Mouse (Mus musculus): ENCODE measurements around the gene Gm9821. TPM values are rescaled to one million over a fixed set of nuclear protein-coding genes. Genes with fewer than 3 reads are reported as not detected.
A peak's percentile ranks its signal among the peaks of the same experiment; 100 is the strongest.

The Gm9821 gene
- polyA plus RNA-seq, 1 experiment, result not detected

- DNase-seq (ENCODE audit: low spot score), result no peak
These were observed 3.3 kb downstream of the Gm9821 start for GRCm38 (mm10) chr2:91948792-91949241.

GRCm38 (mm10) chr2:91949411-91950274 is 4.1 kb downstream of the Gm9821 start:
- no peak for DNase-seq (ENCODE audit: low spot score)

GRCm38 (mm10) chr2:91950275-91951085 is 5.0 kb downstream of the Gm9821 start:
- DNase-seq (ENCODE audit: low spot score), result no peak

DNA sequence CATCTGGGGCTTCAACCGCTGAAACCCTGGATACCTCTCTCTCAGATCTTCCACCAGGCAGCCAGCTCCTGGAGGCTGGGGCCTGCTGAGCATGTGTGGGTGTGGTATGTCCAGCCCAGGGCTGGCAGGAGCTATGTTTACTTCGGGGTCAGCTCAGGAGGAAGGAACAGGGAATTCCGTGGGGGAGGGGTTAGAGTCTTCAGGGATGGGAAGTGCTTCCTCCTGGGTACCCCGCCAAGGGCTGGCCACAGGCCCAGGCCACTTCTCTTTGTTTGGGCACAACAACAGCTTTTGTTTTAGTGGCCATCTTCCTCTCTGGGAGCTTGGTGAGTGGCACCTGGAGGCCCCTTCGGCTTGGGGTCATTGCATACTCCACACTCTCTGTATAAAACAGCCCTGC is 8.3 kb downstream of the Gm9821 start:
- no peak for DNase-seq (ENCODE audit: low spot score)

DNA sequence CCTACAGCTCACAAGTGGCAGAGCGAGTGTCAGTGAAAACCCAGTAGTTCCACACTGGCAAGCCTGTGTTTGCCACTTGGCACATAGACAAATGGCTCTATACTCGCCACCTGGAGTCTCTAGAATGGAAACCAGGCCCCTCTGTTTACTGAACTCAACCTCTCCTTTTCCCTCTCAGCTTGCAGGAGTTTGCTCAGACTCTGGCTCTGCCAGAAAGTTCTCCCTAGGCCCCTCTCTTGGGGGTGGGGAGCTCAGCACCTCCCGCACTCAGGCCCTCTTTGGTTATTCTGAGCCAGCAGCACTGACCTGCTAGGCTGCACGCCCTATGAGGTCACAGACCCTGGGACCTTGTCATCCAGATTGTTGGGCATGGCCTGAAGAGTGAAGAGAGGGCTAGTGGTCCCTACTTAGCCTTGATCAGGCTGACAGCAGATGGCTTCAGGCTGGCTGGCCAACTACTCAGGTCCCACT is 9.7 kb downstream of the Gm9821 start:
- no peak for DNase-seq (ENCODE audit: low spot score)

- DNase-seq (ENCODE audit: low spot score), result no peak
These were observed 10.4 kb downstream of the Gm9821 start for GRCm38 (mm10) chr2:91955875-91956274.

GRCm38 (mm10) chr2:91957096-91957495 is 11.6 kb downstream of the Gm9821 start:
- DNase-seq (ENCODE audit: low spot score), result no peak

DNA sequence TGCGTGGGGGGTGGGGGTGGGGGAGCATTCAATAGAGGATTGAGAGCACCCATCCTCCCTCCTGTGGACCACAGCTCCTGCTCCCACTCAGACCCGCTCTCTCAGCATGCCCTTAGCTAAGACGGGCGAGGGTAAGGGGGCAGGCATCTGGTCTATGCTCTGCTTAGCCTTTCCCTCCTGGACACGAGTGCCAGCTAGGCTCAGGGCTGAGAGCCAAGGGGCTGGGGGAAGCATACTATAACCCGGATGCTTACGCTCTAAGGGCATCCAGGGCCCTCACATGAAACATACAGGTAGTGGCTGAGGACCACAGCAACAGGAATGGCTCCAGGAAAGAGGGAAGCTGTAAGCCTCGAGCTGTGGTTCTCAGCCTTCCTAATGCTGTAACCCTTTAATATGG is 12.5 kb downstream of the Gm9821 start:
- no peak for DNase-seq (ENCODE audit: low spot score)

DNA sequence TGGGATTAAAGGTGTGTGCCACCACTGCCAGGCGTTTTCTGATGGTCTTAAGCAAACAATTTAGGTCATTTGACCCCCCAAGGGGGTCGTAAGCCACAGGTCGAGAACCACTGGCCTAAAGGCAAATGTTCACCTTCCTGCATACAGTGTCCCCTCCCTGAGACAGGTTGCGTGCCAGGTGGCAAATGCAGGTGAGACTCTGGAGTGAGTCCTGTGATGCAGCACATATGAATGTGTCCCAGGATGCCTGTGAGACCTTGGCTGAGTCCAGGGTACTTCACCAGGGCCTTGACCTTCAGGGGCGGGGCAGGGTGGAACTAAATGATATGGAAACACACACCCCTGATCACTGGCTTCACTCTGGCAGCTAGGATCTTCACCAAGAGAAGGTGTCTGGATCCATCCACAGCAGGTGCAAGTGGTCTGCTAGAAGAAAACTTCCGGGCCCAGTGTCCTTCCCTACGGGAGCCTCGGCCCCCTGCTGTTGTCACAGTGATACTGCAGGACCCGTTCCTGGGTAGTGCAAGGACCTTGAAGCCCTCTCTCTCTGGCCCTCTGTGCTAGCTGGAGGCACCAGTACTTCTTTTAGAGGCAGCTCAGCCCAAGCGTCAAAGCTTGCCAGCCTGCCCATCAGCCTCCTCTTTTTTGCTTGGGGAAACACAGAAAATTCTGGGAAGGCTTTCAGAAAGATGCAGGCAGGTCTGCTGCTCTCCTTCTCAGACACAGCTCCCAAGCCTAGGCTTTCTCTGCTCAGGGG is 13.4 kb downstream of the Gm9821 start:
- no peak for DNase-seq (ENCODE audit: low spot score)

DNA sequence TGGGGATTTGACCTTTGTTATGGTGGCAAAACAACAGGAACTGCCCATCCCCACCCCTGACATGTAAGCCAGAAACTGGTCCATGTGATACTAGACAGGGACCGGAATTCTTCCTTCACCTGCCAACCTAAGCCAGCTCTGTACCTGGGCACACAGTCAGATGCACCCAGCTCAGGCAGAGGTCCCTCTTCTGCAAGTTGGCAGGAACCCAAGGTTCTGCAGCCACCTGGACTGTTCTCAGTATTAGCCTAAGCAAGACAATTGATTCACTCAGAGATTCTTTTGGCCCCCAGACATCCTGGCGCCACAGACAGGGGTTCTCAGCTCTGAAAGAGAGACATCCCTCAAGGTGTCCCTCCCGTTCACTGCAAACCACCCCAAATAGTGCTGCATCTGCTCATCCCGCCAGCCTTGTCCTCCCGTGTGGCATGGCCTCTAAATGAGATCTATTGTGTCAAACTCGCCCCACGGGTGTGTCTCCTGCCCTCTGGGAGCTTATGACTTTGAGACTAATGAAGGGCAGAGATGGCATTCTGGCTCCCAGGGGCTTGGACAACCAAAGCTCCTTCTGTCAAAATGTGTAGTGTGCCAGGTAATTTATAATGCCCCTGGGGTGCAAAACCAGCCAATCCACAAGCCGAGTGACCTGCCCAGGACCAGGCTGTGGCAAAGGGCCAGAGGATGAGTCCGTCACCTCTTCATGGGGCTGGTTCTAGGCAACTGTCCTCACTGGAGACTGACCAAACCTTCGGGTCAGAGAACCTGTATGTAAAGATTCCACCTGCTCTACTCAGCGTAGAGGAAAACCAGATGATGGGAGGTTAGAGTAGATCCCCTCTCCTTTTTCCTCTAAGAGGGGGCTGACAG is 14.3 kb downstream of the Gm9821 start:
- DNase-seq (ENCODE audit: low spot score), result no peak

DNA sequence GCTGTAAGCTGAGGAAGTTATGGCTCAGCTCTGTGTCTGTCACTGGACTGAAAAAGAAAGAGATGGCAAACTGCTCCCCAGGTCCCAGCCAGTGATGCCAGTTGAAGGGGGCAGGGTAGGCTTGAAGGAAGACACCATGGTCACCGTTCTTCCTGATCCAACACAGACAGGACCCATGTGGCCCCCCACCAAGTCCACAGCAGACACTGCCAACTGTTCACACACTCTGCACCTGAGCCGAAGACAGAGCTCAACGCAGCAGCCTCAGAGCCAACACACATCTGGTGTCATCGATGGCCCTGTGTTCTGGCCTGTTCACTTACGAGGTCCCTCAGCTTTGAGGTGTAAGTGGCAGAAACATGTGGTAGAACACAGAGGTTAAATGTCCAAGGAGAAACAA is 15.0 kb downstream of the Gm9821 start:
- no peak for DNase-seq (ENCODE audit: low spot score)

- DNase-seq (ENCODE audit: low spot score), result no peak
These were observed 16.6 kb downstream of the Gm9821 start for GRCm38 (mm10) chr2:91961901-91962761.

DNA sequence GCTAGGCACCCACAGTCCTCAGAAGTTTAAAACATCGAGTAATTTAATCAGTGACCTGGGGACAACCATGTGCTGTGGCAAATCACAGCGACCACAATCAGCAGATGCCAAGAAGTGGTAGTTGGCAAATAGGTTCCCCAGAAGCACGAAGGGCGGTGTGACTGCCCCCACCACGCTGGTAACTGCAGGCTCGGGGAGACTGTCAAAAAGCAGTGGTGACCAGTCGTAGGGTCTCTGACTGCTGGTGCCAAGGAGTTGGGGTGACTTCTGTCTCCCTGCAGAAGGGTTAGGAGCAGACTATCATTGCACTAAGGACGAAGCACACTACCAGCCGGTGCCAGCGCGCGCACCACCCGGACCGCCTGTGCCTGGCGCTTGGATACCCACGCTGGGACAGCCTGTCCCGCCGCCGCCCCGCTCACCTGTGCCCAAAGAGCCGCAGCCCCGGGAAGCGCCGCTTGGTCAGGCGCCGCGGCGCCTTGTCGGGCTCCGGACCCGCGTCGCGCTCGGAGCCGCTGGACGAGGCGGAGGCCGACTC is 17.4 kb downstream of the Gm9821 start:
- no peak for DNase-seq (ENCODE audit: low spot score)

GRCm38 (mm10) chr2:91963443-91963932 is 18.0 kb downstream of the Gm9821 start:
- peak; percentile 99 for DNase-seq (ENCODE audit: low spot score)

DNA sequence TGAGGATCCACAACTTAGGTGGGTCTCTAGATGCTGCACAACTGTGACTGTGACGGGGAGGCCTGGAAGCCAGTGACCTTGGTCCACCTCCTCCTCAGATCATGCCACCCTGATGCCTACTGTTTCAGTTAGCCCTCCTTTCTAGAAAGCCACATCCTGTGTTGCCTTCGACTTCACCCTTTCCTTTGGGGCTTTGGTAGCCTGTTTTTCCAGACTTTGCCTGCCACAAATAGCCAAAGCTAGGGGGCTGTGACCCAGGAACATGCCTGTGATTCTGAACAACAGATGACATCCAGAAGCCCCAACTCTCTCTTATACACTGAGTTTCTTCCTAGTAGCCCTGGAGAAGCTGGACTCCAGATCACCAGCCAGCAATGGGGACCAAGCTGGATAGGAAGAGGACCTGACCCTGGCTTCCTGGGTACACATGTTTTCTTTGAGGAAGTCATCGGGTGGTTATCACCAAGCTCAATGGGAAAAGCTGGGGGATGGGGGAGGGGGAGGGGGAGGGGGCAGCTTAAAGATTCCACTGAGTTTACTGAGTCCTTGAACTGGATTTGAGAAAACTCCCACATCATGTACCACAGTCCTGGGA is 19.2 kb downstream of the Gm9821 start:
- no peak for DNase-seq (ENCODE audit: low spot score)

DNA sequence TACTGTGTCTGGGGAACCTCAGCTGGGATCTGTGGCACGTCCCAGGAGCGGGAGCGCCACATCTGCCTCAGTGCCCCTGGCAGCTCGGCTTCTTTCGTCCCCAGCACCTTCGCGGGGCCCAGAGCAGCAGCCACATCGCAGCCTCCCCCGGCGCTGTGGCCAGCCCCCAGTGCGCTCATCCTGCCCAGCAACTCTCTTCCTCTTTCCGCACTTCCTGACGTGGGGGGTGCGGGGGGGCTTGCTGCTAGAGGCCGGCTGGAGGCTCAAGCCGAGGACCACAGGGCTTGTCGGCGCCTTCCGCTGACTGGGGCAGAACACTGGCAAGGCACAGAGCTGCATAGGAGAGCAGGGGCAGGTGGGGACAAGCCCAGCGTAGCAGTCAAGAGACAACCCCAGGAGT is 19.9 kb downstream of the Gm9821 start:
- no peak for DNase-seq (ENCODE audit: low spot score)

- no peak for DNase-seq (ENCODE audit: low spot score)
These were observed 20.9 kb downstream of the Gm9821 start for GRCm38 (mm10) chr2:91966367-91966766.

- DNase-seq (ENCODE audit: low spot score), result no peak
These were observed 22.5 kb downstream of the Gm9821 start for GRCm38 (mm10) chr2:91967962-91968361.
